Mouse (Mus musculus): ENCODE results near the gene Cox16.
"Not testable (repeated sequence)": the region's sequence is repeated elsewhere in the genome, so short reads cannot be mapped to it uniquely, and the experiment has no call there.

Gene Cox16

GRCm38 (mm10) chr12:81484727-81485191 lies at the start of gene Cox16:
Cox16 (minus strand) TSS chr12:81485127.
- peak; percentile 48 to 69 for DNase-seq (ENCODE audit: low read depth in 1 of 2, low spot score in 2 of 2)

- DNase-seq (ENCODE audit: low read depth in 1 of 2, low spot score in 2 of 2): no peak
Measured at GRCm38 (mm10) chr12:81533029-81533419, 48.1 kb upstream of the Cox16 start.

- peak; percentile 2 to 28 for DNase-seq (ENCODE audit: low read depth in 1 of 2, low spot score in 2 of 2)
Measured at GRCm38 (mm10) chr12:81532316-81533028, 47.5 kb upstream of the Cox16 start, which contains the start of the genes Gm20498 and Synj2bp. Gm20498 (minus strand) TSS chr12:81532905. Synj2bp (minus strand) TSS chr12:81532911.

GRCm38 (mm10) chr12:81530587-81530986 lies 45.7 kb upstream of the Cox16 start:
- DNase-seq (ENCODE audit: low read depth in 1 of 2, low spot score in 2 of 2): not testable (repeated sequence)

- not testable (repeated sequence) for DNase-seq (ENCODE audit: low read depth in 1 of 2, low spot score in 2 of 2)
Measured at GRCm38 (mm10) chr12:81496906-81497305, 12.0 kb upstream of the Cox16 start.

DNA sequence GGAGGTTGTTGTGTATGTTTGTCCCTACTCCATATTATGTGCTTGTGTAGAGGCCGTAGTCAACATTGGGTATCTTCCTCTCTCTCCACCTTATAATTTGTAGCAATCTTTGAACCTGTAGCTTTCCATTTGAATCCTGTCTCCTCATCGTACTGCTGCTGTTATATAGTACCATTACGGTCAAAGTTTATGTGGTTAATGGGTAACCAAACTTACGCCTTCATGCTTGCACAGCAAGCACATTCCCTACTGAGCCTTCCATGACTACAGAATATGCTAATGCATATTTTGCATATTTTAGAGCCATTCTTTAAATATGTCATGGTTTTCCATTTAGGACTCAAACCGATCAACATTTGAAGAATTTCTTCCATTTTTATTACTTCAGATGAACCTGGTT lies 5.6 kb upstream of the Cox16 start:
- DNase-seq (ENCODE audit: low read depth in 1 of 2, low spot score in 2 of 2): no peak

DNA sequence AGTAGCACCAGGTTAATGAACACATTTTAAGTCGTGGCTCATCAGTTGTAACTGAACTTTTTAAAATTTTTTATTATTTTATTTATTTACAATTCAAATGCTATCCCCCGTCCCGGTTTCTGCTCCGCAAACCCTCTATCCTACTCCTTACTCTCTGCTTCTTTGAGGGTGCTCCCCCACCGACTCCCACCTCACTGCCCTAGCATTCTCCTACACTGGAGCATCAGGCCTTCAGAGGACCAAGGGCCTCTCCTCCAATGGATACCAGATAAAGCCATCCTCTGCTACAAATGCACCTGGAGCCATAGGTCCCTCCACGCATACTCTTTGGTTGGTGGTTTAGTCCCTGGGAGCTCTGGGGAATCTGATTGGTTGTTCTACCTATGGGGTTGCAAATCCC lies 384 bp upstream of the Cox16 start:
- no peak for DNase-seq (ENCODE audit: low read depth in 1 of 2, low spot score in 2 of 2)

DNA sequence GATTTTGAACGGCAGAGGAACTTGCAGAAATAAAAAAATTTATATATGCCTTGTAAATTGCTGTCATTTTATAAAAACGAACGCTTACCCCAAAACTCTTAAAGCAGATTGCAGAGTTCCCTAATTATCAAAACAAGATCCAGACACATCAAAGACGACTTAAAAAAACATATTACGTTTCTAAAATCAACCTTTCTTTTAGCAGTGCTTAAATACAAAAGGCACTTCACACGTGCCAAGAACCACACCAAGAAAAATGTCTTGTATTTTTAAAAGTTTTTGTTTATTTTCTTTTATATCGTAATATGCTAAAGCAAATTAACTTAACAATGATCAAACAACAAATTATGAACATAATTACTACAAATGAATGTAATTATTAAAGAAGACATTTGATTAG lies 715 bp downstream of the Cox16 start:
- no peak for DNase-seq (ENCODE audit: low read depth in 1 of 2, low spot score in 2 of 2)

DNA sequence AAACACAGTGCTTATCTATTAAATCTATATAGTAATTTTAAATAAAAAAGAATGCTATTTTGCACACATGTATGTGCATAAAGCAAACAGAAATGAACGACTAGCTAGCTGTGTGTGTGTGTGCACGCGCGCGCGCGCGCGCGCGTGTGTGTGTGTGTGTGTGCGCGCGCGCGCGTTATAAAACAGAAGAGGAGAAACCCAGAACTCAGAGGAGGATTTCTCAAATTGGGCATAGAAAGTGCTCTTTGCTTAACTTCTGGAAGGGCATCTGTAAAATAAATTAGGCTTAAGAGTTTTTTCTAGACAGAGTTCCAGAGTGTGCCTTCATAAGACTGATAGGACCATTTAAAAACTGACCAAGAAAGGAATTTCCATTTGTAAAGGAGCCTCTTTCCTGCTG lies 1.3 kb downstream of the Cox16 start:
- DNase-seq (ENCODE audit: low read depth in 1 of 2, low spot score in 2 of 2): no peak

- not testable (repeated sequence) for DNase-seq (ENCODE audit: low read depth in 1 of 2, low spot score in 2 of 2)
Measured at GRCm38 (mm10) chr12:81459051-81459450, 25.9 kb downstream of the Cox16 start.

DNA sequence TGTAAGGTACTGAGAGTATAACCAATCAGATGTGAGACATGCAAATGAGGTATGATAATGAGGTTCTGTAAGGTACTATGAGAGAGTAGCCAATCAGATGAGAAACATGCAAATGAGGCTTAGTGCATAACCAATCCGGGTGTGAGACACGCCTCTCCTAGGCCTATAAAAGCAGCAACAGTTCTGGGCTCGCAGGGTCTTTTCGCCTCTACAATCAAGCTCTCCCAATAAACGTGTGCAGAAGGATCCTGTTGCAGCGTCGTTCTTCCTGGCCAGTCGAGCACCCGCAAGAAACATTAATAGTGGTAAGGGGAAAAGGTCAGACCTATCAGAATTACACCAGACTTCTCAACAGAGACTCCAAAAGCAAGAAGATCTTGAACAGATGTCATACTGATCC lies 45.9 kb downstream of the Cox16 start:
- DNase-seq (ENCODE audit: low read depth in 1 of 2, low spot score in 2 of 2): not testable (repeated sequence)

GRCm38 (mm10) chr12:81434778-81435177 lies 50.1 kb downstream of the Cox16 start:
- not testable (repeated sequence) for DNase-seq (ENCODE audit: low read depth in 1 of 2, low spot score in 2 of 2)

GRCm38 (mm10) chr12:81421846-81422245 lies 63.1 kb downstream of the Cox16 start, which contains the start of gene Adam4:
Adam4 (minus strand) TSS chr12:81421946.
- DNase-seq (ENCODE audit: low read depth in 1 of 2, low spot score in 2 of 2): no peak

- DNase-seq (ENCODE audit: low read depth in 1 of 2, low spot score in 2 of 2): no peak
Measured at GRCm38 (mm10) chr12:81413211-81413610, 71.7 kb downstream of the Cox16 start.

- DNase-seq (ENCODE audit: low read depth in 1 of 2, low spot score in 2 of 2): no peak
Measured at GRCm38 (mm10) chr12:81408966-81409365, 76.0 kb downstream of the Cox16 start.

DNA sequence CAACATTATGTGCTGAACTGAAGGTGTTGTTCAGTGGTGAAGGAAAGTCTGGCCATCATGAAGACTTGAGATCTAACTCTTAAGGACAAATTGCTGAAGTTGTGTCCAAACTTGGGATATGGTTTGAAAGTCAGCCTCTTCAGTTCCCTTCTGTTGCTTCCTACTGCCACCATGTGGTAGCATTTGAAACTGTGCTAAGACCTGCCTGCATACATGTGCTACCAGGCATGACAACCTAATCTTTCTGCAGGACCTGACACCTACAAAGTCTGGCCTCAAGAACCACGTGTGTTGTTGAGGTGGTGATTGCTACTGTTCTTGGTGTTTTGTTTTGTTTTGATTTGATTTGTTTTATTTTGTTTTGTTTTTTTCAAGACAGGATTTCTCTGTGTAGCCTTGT lies 82.7 kb downstream of the Cox16 start:
- DNase-seq (ENCODE audit: low read depth in 1 of 2, low spot score in 2 of 2): no peak

GRCm38 (mm10) chr12:81379364-81379763 lies 105.6 kb downstream of the Cox16 start, which contains the start of gene Gm4787:
Gm4787 (minus strand) TSS chr12:81379464.
- not testable (repeated sequence) for DNase-seq (ENCODE audit: low read depth in 1 of 2, low spot score in 2 of 2)

- DNase-seq (ENCODE audit: low read depth in 1 of 2, low spot score in 2 of 2): no peak
Measured at GRCm38 (mm10) chr12:81333841-81334240, 151.1 kb downstream of the Cox16 start.

- DNase-seq (ENCODE audit: low read depth in 1 of 2, low spot score in 2 of 2): no peak
Measured at GRCm38 (mm10) chr12:81332875-81333421, 152.0 kb downstream of the Cox16 start, which contains the start of gene Slc8a3. Slc8a3 (minus strand) TSS chr12:81333180.

- no peak for DNase-seq (ENCODE audit: low read depth in 1 of 2, low spot score in 2 of 2)
Measured at GRCm38 (mm10) chr12:81331937-81332874, 152.7 kb downstream of the Cox16 start.

GRCm38 (mm10) chr12:81331046-81331638 lies 153.8 kb downstream of the Cox16 start:
- DNase-seq (ENCODE audit: low read depth in 1 of 2, low spot score in 2 of 2): no peak
